Mouse (Mus musculus) hindbrain, postnatal 0 days (tissue): Measurements from ENCODE around the gene Dhx30. TPM values are rescaled to one million over a fixed set of nuclear protein-coding genes. Genes with fewer than 3 reads are reported as not detected.

ENCODE experiments used
- ATAC-seq: fragments of 200-750 bp; cut with Nextera tagmentation; 2 replicates; pipeline ENCODE4 v1.8.0; 2017; ENCODE audit warnings: mild to moderate bottlenecking, moderate TSS enrichment, moderate library complexity
- DNase-seq: peaks from one replicate; pipeline ENCODE4 v3.0.0-alpha.2; 2015; ENCODE audit warnings: low spot score
- H3K27ac ChIP-seq: fragments of 300-500 bp; sonication (generic); 2 replicates; pipeline ENCODE4 v1.5.1; 2014; ENCODE audit warnings: mild to moderate bottlenecking
- H3K27me3 ChIP-seq: fragments of 300-500 bp; sonication (generic); 2 replicates; pipeline ENCODE4 v1.6.1; 2014; ENCODE audit warnings: low read length, mixed read lengths; ENCODE audit not compliant: insufficient read depth
- H3K36me3 ChIP-seq: fragments of 300-500 bp; sonication (generic); 2 replicates; pipeline ENCODE4 v1.6.1; 2014; ENCODE audit warnings: low read length, mixed read lengths; ENCODE audit not compliant: insufficient read depth
- H3K4me1 ChIP-seq: fragments of 300-500 bp; sonication (generic); 2 replicates; pipeline ENCODE4 v1.6.1; 2014; ENCODE audit warnings: antibody characterized with exemption, low read length, mixed read lengths; ENCODE audit not compliant: insufficient read depth
- H3K4me2 ChIP-seq: fragments of 300-500 bp; sonication (generic); 2 replicates; pipeline ENCODE4 v1.6.1; 2014; ENCODE audit warnings: low read depth, mild to moderate bottlenecking, low read length, moderate library complexity, mixed read lengths
- H3K4me3 ChIP-seq: fragments of 300-500 bp; sonication (generic); 2 replicates; pipeline ENCODE4 v1.5.1; 2014; ENCODE audit warnings: low read length
- H3K9ac ChIP-seq: fragments of 300-500 bp; sonication (generic); replicated peaks from 2 replicates; pipeline ENCODE4 v1.6.1; 2014; ENCODE audit warnings: mild to moderate bottlenecking, low read length, moderate library complexity, mixed read lengths
- H3K9me3 ChIP-seq: fragments of 300-500 bp; sonication (generic); 2 replicates; pipeline ENCODE4 v1.6.1; 2016; ENCODE audit warnings: low read length, mixed read lengths
- CTCF ChIP-seq: IDR thresholded peaks from 2 replicates; pipeline ENCODE4 v1.5.1; 2016; ENCODE audit warnings: antibody characterized with exemption, control low read depth, low read depth
- WGBS: fragments of 180-500 bp; shearing (Covaris S2); extraction: QIAGEN DNeasy Blood & Tissue Kit; methylation state at CpG from one replicate; pipeline ENCODE4 v1.1.7; 2014; 5-methylcytosine and 5-hydroxymethylcytosine counted together
- polyA plus RNA-seq: library from polyadenylated mRNA; unstranded; fragments of >200 nt; fragmentation: Nextera tagmentation; extraction: Ambion mirVana; gene quantifications from 2 replicates; pipeline ENCODE4 v1.2.1, GENCODE M21; 2015
- total RNA-seq: library from RNA; depleted of rRNA; stranded (reverse); fragments of >200 nt; gene quantifications from 2 replicates; pipeline ENCODE4 v1.2.3, GENCODE M21; 2014

The Dhx30 gene
- total and polyA plus RNA-seq, 2 experiments from 2014 or later, result 125 to 133 TPM

DNA sequence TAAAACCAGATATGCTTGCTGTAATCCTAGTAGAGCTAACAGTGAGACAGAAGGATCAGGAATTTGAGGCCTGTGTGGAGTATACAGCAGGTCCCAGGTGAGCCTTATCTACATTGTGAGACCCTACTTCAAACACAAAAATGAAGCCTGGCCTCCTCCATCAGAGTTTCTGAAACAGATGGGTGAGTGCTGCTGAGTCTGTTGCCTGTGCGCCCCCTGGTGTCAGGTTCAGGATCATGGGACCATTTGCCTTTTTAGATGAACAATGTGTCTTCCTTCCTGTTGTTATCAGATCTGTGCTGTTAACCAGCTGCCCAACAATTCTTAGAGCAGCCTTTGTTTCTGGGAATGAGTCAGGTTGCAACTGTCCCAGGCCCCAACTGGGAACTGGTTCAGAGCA, 45.8 kb downstream of the Dhx30 start:
- no peaks in the 10 kb centered on the region for H3K27me3 ChIP-seq
- no peaks in the 10 kb centered on the region for H3K4me1 ChIP-seq
- DNase-seq (peak; percentile 86), ATAC-seq (peak; percentile 71)
- peaks cover 54% of the 10 kb centered on the region for H3K36me3 ChIP-seq
- no peak overlapping the region for H3K9ac ChIP-seq
- no peak overlapping the region for H3K27ac ChIP-seq
- WGBS, result 5% methylated on average over 1 of the region's 1 CpGs
- no peaks in the 10 kb centered on the region for H3K9me3 ChIP-seq
- peak; percentile 94 for TF ChIP-seq CTCF
- H3K4me2 ChIP-seq, result no peak overlapping the region
- no peak overlapping the region for H3K4me3 ChIP-seq

DNA sequence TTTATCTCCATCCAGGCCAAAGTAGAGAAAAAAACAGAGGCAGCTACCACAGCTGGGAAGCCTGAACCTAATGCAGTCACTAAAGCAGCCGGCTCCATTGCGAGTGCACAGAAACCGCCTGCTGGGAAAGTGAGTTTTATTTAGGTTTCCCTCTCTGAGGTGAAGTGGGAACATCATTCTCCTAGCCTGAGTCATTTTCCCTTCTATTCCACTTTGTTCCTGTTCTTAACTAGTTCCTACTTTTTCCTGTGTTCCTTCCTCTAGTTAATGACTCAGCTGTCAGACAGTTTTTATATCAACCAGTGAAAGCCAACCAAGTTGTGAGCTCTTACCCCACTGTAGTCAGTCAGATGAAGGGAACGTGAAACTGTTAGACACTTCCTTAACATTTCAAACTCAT, 46.6 kb downstream of the Dhx30 start:
- WGBS, result 81% methylated on average over 4 of the region's 4 CpGs
- Histone ChIP-seq H3K36me3 (peaks cover 54% of the 10 kb centered on the region), H3K9ac (no peak overlapping the region), H3K4me1 (no peaks in the 10 kb centered on the region), H3K4me3 (no peak overlapping the region), H3K27ac (no peak overlapping the region), H3K9me3 (no peaks in the 10 kb centered on the region), H3K27me3 (no peaks in the 10 kb centered on the region), H3K4me2 (no peak overlapping the region)
- no peak for TF ChIP-seq CTCF
- ATAC-seq (no peak), DNase-seq (no peak)

DNA sequence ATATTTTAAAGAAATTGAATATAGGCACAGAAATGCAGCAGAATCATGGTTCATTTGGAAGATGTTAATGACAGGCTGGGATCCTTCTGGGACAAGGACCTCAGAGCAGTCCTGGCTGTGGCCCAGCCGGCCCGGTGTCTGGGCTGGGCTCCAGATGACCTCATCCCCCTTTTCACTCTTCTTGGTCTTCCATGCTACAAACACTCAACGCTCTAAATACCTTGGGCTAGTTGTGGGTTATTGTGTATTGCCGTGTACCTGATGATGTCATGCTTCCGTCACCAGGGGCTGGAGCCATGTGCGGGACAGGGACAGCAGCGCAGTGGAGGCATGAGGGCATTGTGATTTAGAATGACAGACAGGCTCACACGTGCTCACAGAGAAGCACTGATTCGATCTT, 47.3 kb downstream of the Dhx30 start:
- ATAC-seq (peak; percentile 69; the same call in 1 of the 2 replicates), DNase-seq (peak; percentile 51)
- no peak overlapping the region for H3K4me2 ChIP-seq
- H3K4me1 ChIP-seq, result no peaks in the 10 kb centered on the region
- no peak overlapping the region for H3K27ac ChIP-seq
- TF ChIP-seq CTCF, result no peak
- 45% methylated on average over 9 of the region's 9 CpGs for WGBS
- no peaks in the 10 kb centered on the region for H3K9me3 ChIP-seq
- peaks cover 54% of the 10 kb centered on the region for H3K36me3 ChIP-seq
- H3K27me3 ChIP-seq, result no peaks in the 10 kb centered on the region
- H3K4me3 ChIP-seq, result no peak overlapping the region
- H3K9ac ChIP-seq, result no peak overlapping the region

DNA sequence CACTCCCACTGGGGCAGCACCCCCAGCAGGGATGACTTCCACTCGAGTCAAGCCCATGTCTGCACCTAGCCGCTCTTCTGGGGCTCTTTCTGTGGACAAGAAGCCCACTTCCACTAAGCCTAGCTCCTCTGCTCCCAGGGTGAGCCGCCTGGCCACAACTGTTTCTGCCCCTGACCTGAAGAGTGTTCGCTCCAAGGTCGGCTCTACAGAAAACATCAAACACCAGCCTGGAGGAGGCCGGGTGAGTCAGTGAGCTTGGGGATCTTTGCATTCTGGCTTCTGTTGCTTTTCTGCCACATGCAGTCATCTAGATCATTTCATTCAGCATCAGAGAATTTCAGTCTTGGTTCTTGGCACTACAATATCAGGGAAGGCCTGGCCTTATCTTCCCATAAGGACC, 48.9 kb downstream of the Dhx30 start:
- WGBS, result 86% methylated on average over 6 of the region's 6 CpGs
- DNase-seq, result no peak
- no peaks in the 10 kb centered on the region for H3K9me3 ChIP-seq
- no peak overlapping the region for H3K4me3 ChIP-seq
- no peak overlapping the region for H3K27ac ChIP-seq
- H3K4me1 ChIP-seq, result no peaks in the 10 kb centered on the region
- no peak for TF ChIP-seq CTCF
- H3K36me3 ChIP-seq, result peaks cover 42% of the 10 kb centered on the region
- no peak overlapping the region for H3K9ac ChIP-seq
- no peak overlapping the region for H3K4me2 ChIP-seq
- H3K27me3 ChIP-seq, result no peaks in the 10 kb centered on the region
- no peak for ATAC-seq

DNA sequence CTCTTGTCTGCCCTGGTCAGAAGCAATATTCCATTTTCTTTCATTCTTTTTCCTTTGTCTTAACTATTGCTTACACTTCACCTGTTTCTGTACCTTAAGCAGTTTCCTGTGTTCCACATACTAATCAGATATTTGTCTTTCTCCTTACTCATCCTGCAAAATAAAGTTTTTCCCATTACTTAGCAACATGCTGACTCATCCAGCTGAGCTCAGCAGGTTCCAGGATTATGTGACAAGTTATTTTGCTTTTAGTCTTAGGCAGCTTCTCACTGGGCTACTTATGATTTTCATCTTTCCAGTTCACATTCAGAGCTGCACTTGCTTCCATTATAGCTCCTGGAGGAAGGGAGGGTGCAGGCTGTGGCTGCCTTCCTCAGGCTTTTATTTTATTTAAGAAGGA, 53.0 kb downstream of the Dhx30 start:
- no peak for DNase-seq
- Histone ChIP-seq H3K4me2 (no peak overlapping the region), H3K9me3 (no peaks in the 10 kb centered on the region), H3K4me1 (no peaks in the 10 kb centered on the region), H3K36me3 (peaks cover 23% of the 10 kb centered on the region), H3K27ac (no peak overlapping the region), H3K4me3 (no peak overlapping the region), H3K27me3 (no peaks in the 10 kb centered on the region), H3K9ac (no peak overlapping the region)
- TF ChIP-seq CTCF, result no peak
- ATAC-seq, result no peak

DNA sequence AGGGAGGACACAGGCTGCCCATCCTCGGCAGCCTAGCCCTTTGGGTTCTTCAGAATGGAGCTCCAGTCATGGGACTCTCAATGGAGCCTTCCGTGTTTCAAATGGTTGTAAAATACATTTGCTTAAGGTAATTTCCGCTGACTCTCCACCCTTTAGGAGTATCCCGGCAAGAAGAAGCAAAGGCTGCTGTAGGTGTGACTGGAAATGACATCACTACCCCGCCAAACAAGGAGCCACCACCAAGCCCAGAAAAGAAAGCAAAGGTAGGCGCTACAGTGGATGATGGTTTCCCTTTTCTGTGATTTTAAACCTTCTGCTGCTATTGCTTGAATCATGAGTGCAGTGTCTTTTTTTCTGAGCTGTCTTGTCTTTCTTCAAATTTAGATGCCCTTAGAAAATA, 54.8 kb downstream of the Dhx30 start:
- no peak overlapping the region for H3K4me3 ChIP-seq
- no peak overlapping the region for H3K9ac ChIP-seq
- ATAC-seq (no peak), DNase-seq (no peak)
- 89% methylated on average over 6 of the region's 6 CpGs for WGBS
- no peaks in the 10 kb centered on the region for H3K27me3 ChIP-seq
- no peak overlapping the region for H3K4me2 ChIP-seq
- H3K9me3 ChIP-seq, result no peaks in the 10 kb centered on the region
- no peak for TF ChIP-seq CTCF
- no peak overlapping the region; the same call in 1 of the 2 replicates for H3K27ac ChIP-seq
- H3K36me3 ChIP-seq, result peaks cover 6% of the 10 kb centered on the region
- no peaks in the 10 kb centered on the region for H3K4me1 ChIP-seq

DNA sequence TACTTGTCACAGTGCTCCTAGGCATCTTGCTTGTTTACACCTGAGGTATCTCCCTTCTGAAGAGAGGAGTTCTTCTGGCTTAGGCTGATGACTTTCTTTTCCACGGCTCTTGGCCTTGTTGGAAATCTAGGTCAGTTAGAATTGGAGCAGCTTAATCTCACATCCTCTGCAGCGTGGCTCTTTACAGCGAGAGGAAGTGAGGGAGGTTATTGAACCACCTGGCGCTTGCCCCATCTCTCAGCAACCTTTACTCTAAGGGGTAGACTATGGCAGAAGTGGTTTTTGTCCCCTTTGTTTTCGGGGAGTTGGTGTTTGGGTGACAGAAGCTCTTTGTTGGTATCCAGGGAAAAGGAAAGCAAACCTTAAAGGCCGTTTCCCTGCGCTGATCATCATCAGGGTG, 55.2 kb downstream of the Dhx30 start:
- no peaks in the 10 kb centered on the region for H3K4me1 ChIP-seq
- H3K36me3 ChIP-seq, result peaks cover 1% of the 10 kb centered on the region
- H3K9ac ChIP-seq, result no peak overlapping the region
- DNase-seq (no peak), ATAC-seq (no peak)
- no peaks in the 10 kb centered on the region for H3K27me3 ChIP-seq
- no peak overlapping the region; the same call in 1 of the 2 replicates for H3K27ac ChIP-seq
- WGBS, result 78% methylated on average over 7 of the region's 7 CpGs
- no peaks in the 10 kb centered on the region for H3K9me3 ChIP-seq
- no peak overlapping the region for H3K4me2 ChIP-seq
- TF ChIP-seq CTCF, result no peak
- no peak overlapping the region for H3K4me3 ChIP-seq
